Mouse (Mus musculus) heart, embryonic 10.5 days (tissue): ENCODE data around the gene Adam15. TPM values are rescaled to one million over a fixed set of nuclear protein-coding genes. Genes with fewer than 3 reads are reported as not detected.

Source experiments
- DNase-seq: peaks from one replicate; pipeline ENCODE4 v3.0.0-alpha.2; 2017; ENCODE audit warnings: low spot score
- H3K27ac ChIP-seq: fragments of 300-500 bp; sonication (generic); 2 replicates; pipeline ENCODE4 v1.5.1; 2016; ENCODE audit warnings: mild to moderate bottlenecking
- H3K27me3 ChIP-seq: fragments of 300-500 bp; sonication (generic); 2 replicates; pipeline ENCODE4 v1.6.1; 2016; ENCODE audit warnings: mild to moderate bottlenecking; ENCODE audit not compliant: poor library complexity, insufficient read depth, severe bottlenecking
- H3K36me3 ChIP-seq: fragments of 300-500 bp; sonication (generic); 2 replicates; pipeline ENCODE4 v1.6.1; 2016; ENCODE audit warnings: mild to moderate bottlenecking, moderate library complexity
- H3K4me1 ChIP-seq: fragments of 300-500 bp; sonication (generic); 2 replicates; pipeline ENCODE4 v1.6.1; 2016; ENCODE audit warnings: mild to moderate bottlenecking
- H3K4me3 ChIP-seq: fragments of 300-500 bp; sonication (generic); 2 replicates; pipeline ENCODE4 v1.5.1; 2016; ENCODE audit warnings: mild to moderate bottlenecking, moderate library complexity
- H3K9me3 ChIP-seq: fragments of 300-500 bp; sonication (generic); 2 replicates; pipeline ENCODE4 v1.6.1; 2016; ENCODE audit warnings: mild to moderate bottlenecking, moderate library complexity
- WGBS: fragments of 180-500 bp; shearing (Covaris S2); methylation state at CpG from one replicate; pipeline ENCODE4 v1.1.7; 2016; 5-methylcytosine and 5-hydroxymethylcytosine counted together
- polyA plus RNA-seq: library from polyadenylated mRNA; unstranded; fragments of >200 nt; fragmentation: Nextera tagmentation; extraction: Ambion mirVana; gene quantifications from 2 replicates; pipeline ENCODE4 v1.2.1, GENCODE M21; 2016

Adam15 gene
- polyA plus RNA-seq, 1 experiment from 2014 or later: 41.9 TPM

GRCm38 (mm10) chr3:89337721-89338578 is 11.8 kb downstream of the Adam15 start, which contains the start of gene Efna4:
Gene Efna4, minus strand, starts transcription at chr3:89338028.
- Histone ChIP-seq H3K27ac (peak within 1 kb of the TSS; percentile 95), H3K27me3 (peaks cover 8% of the 10 kb centered on the region; the same call in 1 of the 2 replicates), H3K4me1 (peaks cover 49% of the 10 kb centered on the region), H3K36me3 (peaks cover 31% of the 10 kb centered on the region), H3K9me3 (no peaks in the 10 kb centered on the region), H3K4me3 (peak within 1 kb of the TSS; percentile 85)
- under 1% methylated on average over 44 of the region's 44 CpGs for WGBS
- DNase-seq: peak; percentile 88

GRCm38 (mm10) chr3:89337062-89337720 is 12.6 kb downstream of the Adam15 start:
- no peak for DNase-seq
- H3K4me1 ChIP-seq: peaks cover 56% of the 10 kb centered on the region
- WGBS: under 1% methylated on average over 20 of the region's 21 CpGs

GRCm38 (mm10) chr3:89336529-89336928 is 13.3 kb downstream of the Adam15 start:
- H3K4me1 ChIP-seq: peaks cover 61% of the 10 kb centered on the region
- DNase-seq: no peak
- peaks cover 33% of the 10 kb centered on the region for H3K36me3 ChIP-seq
- peaks cover 13% of the 10 kb centered on the region; the same call in 1 of the 2 replicates for H3K27me3 ChIP-seq
- H3K4me3 ChIP-seq: peak overlapping the region; percentile 85
- WGBS: 12% methylated on average over 6 of the region's 6 CpGs
- H3K27ac ChIP-seq: peak overlapping the region; percentile 95
- no peaks in the 10 kb centered on the region for H3K9me3 ChIP-seq

More at GRCm38 (mm10) chr3:89337062-89337720, 12.6 kb downstream of the Adam15 start:
- H3K36me3 ChIP-seq: peaks cover 33% of the 10 kb centered on the region
- H3K27me3 ChIP-seq: peaks cover 13% of the 10 kb centered on the region; the same call in 1 of the 2 replicates
- H3K4me3 ChIP-seq: peak overlapping the region; percentile 85
- peak overlapping the region; percentile 95 for H3K27ac ChIP-seq
- H3K9me3 ChIP-seq: no peaks in the 10 kb centered on the region

GRCm38 (mm10) chr3:89333053-89333452 is 16.7 kb downstream of the Adam15 start:
- WGBS: 77% methylated on average over 11 of the region's 11 CpGs
- H3K36me3 ChIP-seq: peaks cover 28% of the 10 kb centered on the region
- peaks cover 58% of the 10 kb centered on the region for H3K4me1 ChIP-seq
- H3K9me3 ChIP-seq: no peaks in the 10 kb centered on the region
- peaks cover 25% of the 10 kb centered on the region for H3K27me3 ChIP-seq
- DNase-seq: no peak
- no peak overlapping the region for H3K27ac ChIP-seq
- no peak overlapping the region for H3K4me3 ChIP-seq

DNA sequence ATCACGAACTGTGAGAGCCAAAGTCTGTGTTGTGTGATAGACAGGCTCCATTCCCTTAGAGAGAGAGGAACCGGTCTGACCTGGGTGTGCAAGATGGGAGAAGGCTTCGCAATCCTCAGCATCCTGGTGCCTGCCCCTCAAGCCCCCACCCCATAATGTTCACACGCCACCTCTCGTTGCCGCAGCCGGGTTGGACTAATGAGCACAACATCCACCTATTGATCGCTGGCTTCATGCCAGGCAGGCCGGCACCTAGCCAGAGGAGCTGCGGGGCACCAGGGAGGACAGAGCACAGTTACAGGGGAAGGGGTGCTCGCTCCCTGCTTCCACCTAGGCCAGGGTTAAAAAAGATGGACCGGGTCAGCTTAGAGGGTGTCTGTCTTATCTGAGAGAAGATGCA is 17.3 kb downstream of the Adam15 start:
- Histone ChIP-seq H3K36me3 (peaks cover 28% of the 10 kb centered on the region), H3K4me3 (no peak overlapping the region), H3K9me3 (no peaks in the 10 kb centered on the region), H3K27me3 (peaks cover 30% of the 10 kb centered on the region), H3K4me1 (peaks cover 61% of the 10 kb centered on the region), H3K27ac (no peak overlapping the region)
- WGBS: 61% methylated on average over 12 of the region's 12 CpGs
- DNase-seq: no peak

GRCm38 (mm10) chr3:89332013-89332412 is 17.8 kb downstream of the Adam15 start:
- H3K4me1 ChIP-seq: peaks cover 61% of the 10 kb centered on the region
- WGBS: 55% methylated on average over 10 of the region's 10 CpGs
- H3K27ac ChIP-seq: no peak overlapping the region
- H3K36me3 ChIP-seq: peaks cover 28% of the 10 kb centered on the region
- peaks cover 35% of the 10 kb centered on the region for H3K27me3 ChIP-seq
- no peak for DNase-seq
- H3K4me3 ChIP-seq: no peak overlapping the region
- no peaks in the 10 kb centered on the region for H3K9me3 ChIP-seq

- DNase-seq: no peak
- H3K9me3 ChIP-seq: no peaks in the 10 kb centered on the region
- no peak overlapping the region for H3K27ac ChIP-seq
- 65% methylated on average over 13 of the region's 13 CpGs for WGBS
- H3K4me1 ChIP-seq: peaks cover 58% of the 10 kb centered on the region
- no peak overlapping the region for H3K4me3 ChIP-seq
- H3K36me3 ChIP-seq: peaks cover 28% of the 10 kb centered on the region
- H3K27me3 ChIP-seq: peaks cover 38% of the 10 kb centered on the region
Observed at GRCm38 (mm10) chr3:89331561-89331960, 18.2 kb downstream of the Adam15 start.

DNA sequence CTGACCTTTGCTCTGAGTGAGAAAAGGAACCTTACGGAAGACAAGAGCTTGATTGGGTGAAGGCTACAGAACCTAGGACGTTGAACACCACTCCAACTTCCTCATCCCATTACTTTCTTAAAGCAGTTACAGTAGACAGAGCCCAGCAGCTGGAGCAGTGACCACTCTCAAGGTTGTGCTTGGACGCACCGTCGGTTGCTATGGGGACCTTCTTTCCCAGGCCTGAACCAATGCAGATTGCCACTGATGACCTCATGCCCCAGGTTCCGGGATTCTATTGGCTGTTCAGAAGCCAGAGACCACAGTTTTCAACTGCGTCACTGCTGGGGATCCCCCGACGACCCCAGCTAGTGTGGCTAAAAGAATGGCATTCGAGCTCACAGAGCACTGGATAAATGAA is 18.8 kb downstream of the Adam15 start:
- peak; percentile 88 for DNase-seq
- peaks cover 42% of the 10 kb centered on the region for H3K27me3 ChIP-seq
- peaks cover 52% of the 10 kb centered on the region for H3K4me1 ChIP-seq
- 0 out of 2 replicates have a peak overlapping the region, but pooled peaks have one; percentile 12 for H3K4me3 ChIP-seq
- WGBS: 16% methylated on average over 10 of the region's 10 CpGs
- H3K27ac ChIP-seq: no peak overlapping the region
- H3K36me3 ChIP-seq: peaks cover 28% of the 10 kb centered on the region
- H3K9me3 ChIP-seq: no peaks in the 10 kb centered on the region

DNA sequence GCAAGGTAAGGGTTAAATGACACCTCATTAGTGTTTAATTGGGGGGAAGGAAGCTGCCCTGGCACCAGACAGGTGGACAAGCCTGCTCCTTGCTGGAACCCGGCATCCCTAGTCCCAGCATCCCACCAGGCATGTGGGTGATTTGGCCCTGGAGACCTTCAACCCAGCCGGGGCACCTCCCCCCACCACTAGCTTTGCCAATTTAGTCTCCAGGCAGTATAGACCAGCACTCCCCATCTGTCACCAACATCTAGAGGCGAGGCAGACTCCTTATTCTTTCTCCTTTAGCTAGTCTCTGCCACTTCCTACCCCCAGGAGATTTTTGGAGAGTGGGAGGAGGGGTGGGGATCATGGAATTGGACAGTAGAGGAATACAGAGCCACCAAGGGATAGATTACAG is 19.4 kb downstream of the Adam15 start:
- Histone ChIP-seq H3K4me3 (no peak overlapping the region), H3K4me1 (peaks cover 49% of the 10 kb centered on the region)
- WGBS: 51% methylated on average over 3 of the region's 3 CpGs

GRCm38 (mm10) chr3:89328623-89329022 is 21.2 kb downstream of the Adam15 start:
- H3K4me3 ChIP-seq: no peak overlapping the region
- 8% methylated on average over 4 of the region's 4 CpGs for WGBS
- H3K4me1 ChIP-seq: peaks cover 49% of the 10 kb centered on the region
- DNase-seq: no peak
- peaks cover 46% of the 10 kb centered on the region for H3K27me3 ChIP-seq
- H3K27ac ChIP-seq: peak overlapping the region; percentile 42; the same call in 1 of the 2 replicates
- peaks cover 11% of the 10 kb centered on the region for H3K36me3 ChIP-seq
- no peaks in the 10 kb centered on the region for H3K9me3 ChIP-seq

More for the DNA sequence above, 19.4 kb downstream of the Adam15 start:
- no peak overlapping the region for H3K27ac ChIP-seq
- DNase-seq: no peak
- no peaks in the 10 kb centered on the region for H3K9me3 ChIP-seq
- peaks cover 37% of the 10 kb centered on the region for H3K27me3 ChIP-seq
- H3K36me3 ChIP-seq: peaks cover 28% of the 10 kb centered on the region

DNA sequence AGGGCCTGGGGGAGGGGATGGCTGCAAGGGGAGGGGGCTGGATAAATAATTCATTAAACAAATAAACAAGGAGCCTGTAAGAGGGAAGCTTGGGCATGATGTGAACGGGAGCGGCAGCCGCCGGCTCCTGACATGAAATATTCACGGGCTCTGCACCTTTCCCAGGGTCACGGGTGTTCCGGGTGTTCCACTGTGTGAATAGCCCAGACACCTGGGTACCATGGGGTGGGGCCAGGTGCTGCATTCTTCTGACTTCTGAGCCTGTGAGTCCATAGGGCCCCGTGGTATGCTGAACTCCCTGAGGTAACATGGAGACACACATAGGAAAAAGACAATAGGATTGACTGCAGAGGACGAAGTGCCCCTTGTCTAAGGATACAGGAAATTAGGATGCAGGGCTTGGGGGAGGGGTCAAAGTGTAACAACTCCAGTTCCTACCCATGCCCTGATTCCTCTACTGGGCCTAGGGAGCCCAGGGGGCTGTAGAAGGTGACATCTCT is 22.4 kb downstream of the Adam15 start:
- no peaks in the 10 kb centered on the region for H3K36me3 ChIP-seq
- WGBS: 50% methylated on average over 9 of the region's 9 CpGs
- peaks cover 50% of the 10 kb centered on the region for H3K27me3 ChIP-seq
- no peak overlapping the region for H3K27ac ChIP-seq
- H3K9me3 ChIP-seq: no peaks in the 10 kb centered on the region
- peaks cover 46% of the 10 kb centered on the region for H3K4me1 ChIP-seq
- H3K4me3 ChIP-seq: no peak overlapping the region
- DNase-seq: no peak

DNA sequence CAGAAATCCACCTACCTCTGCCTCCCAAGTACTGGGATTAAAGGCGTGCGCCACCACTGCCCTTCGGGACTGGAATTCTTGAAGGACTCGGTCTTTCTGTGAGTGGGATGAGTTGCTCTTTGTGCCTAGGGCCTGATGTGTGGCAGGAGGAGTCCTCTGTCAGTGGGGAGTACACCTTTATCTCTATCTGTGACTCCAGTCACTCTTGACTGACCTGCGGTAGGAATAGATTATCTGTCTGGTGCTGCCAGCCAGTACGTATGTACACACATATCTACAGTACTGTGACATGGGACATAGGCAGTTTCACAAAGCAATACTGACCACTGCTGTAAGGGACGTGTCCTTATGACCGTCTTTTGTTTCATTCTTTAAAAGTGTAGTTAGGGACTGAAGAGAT is 23.9 kb downstream of the Adam15 start:
- Histone ChIP-seq H3K9me3 (no peaks in the 10 kb centered on the region), H3K27me3 (peaks cover 65% of the 10 kb centered on the region), H3K27ac (no peak overlapping the region), H3K4me3 (no peak overlapping the region), H3K4me1 (peaks cover 48% of the 10 kb centered on the region), H3K36me3 (no peaks in the 10 kb centered on the region)
- DNase-seq: no peak
- WGBS: 81% methylated on average over 8 of the region's 8 CpGs
